Mouse (Mus musculus): ENCODE measurements at regions not wholly inside any gene's neighbourhood (a gene's known extent, or its start where the extent isn't known, plus 50 kb on each side); places are given as distances from the start of the nearest gene placed in this dataset.

DNA sequence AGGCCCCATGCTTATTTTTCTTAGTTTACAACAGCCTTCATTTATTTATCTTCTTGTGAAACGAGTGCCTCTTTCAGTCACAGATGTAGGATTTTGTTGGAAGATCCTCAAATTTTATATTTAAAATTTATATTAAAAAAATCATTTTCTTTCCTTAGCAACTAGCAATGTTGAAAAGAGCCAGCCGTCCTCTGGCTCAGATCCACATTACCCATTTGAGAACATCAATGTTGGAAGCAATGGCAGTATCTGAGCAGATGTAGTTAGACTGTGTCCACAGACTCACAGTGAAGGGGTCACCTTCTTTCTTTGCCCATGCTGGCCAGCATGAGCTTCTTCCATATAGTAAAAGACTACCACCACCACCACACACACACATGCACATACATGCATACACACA lies 2681.4 kb upstream of the Gm7489 start:
- Histone ChIP-seq H3K4me3 (ENCODE audit: control insufficient read depth, low read depth, low read length) (no peak overlapping the region), H3K36me3 (ENCODE audit: control insufficient read depth, insufficient read depth, low read length) (no peaks in the 10 kb centered on the region), H3K27ac (ENCODE audit: control insufficient read depth, insufficient read depth, low read depth, low read length) (no peak overlapping the region), H3K4me1 (ENCODE audit: control insufficient read depth, insufficient read depth, low read length) (no peaks in the 10 kb centered on the region), H3K27me3 (ENCODE audit: control insufficient read depth, insufficient read depth, low read length) (no peaks in the 10 kb centered on the region)
- TF ChIP-seq POLR2A (IDR thresholded peaks at IDR 0.05; ENCODE audit: control insufficient read depth, low read depth, low read length) (no peak), CTCF (IDR thresholded peaks at IDR 0.05; ENCODE audit: control insufficient read depth, insufficient read depth, insufficient replicate concordance, low read depth, low read length) (no peak)

- no peaks in the 10 kb centered on the region for H3K27me3 ChIP-seq (ENCODE audit: control insufficient read depth, insufficient read depth, low read length)
- TF ChIP-seq CTCF (IDR thresholded peaks at IDR 0.05; ENCODE audit: control insufficient read depth, insufficient read depth, insufficient replicate concordance, low read depth, low read length) (no peak), POLR2A (IDR thresholded peaks at IDR 0.05; ENCODE audit: control insufficient read depth, low read depth, low read length) (no peak)
- H3K4me3 ChIP-seq (ENCODE audit: control insufficient read depth, low read depth, low read length): no peak overlapping the region
- no peaks in the 10 kb centered on the region for H3K4me1 ChIP-seq (ENCODE audit: control insufficient read depth, insufficient read depth, low read length)
- H3K36me3 ChIP-seq (ENCODE audit: control insufficient read depth, insufficient read depth, low read length): no peaks in the 10 kb centered on the region
- H3K27ac ChIP-seq (ENCODE audit: control insufficient read depth, insufficient read depth, low read depth, low read length): no peak overlapping the region
These were observed 2678.7 kb upstream of the Gm7489 start for GRCm38 (mm10) chr15:51206050-51206449.

- H3K27ac ChIP-seq (ENCODE audit: control insufficient read depth, insufficient read depth, low read depth, low read length): no peak overlapping the region
- no peaks in the 10 kb centered on the region for H3K4me1 ChIP-seq (ENCODE audit: control insufficient read depth, insufficient read depth, low read length)
- no peak overlapping the region for H3K4me3 ChIP-seq (ENCODE audit: control insufficient read depth, low read depth, low read length)
- TF ChIP-seq CTCF (IDR thresholded peaks at IDR 0.05; ENCODE audit: control insufficient read depth, insufficient read depth, insufficient replicate concordance, low read depth, low read length) (no peak), POLR2A (IDR thresholded peaks at IDR 0.05; ENCODE audit: control insufficient read depth, low read depth, low read length) (no peak)
- H3K36me3 ChIP-seq (ENCODE audit: control insufficient read depth, insufficient read depth, low read length): no peaks in the 10 kb centered on the region
- H3K27me3 ChIP-seq (ENCODE audit: control insufficient read depth, insufficient read depth, low read length): no peaks in the 10 kb centered on the region
These were observed 2677.9 kb upstream of the Gm7489 start for GRCm38 (mm10) chr15:51206773-51207172.

GRCm38 (mm10) chr15:51234873-51235272 lies 2649.8 kb upstream of the Gm7489 start:
- H3K4me3 ChIP-seq (ENCODE audit: control insufficient read depth, low read depth, low read length): no peak overlapping the region
- no peaks in the 10 kb centered on the region for H3K36me3 ChIP-seq (ENCODE audit: control insufficient read depth, insufficient read depth, low read length)
- no peaks in the 10 kb centered on the region for H3K27me3 ChIP-seq (ENCODE audit: control insufficient read depth, insufficient read depth, low read length)
- H3K27ac ChIP-seq (ENCODE audit: control insufficient read depth, insufficient read depth, low read depth, low read length): no peak overlapping the region
- TF ChIP-seq POLR2A (IDR thresholded peaks at IDR 0.05; ENCODE audit: control insufficient read depth, low read depth, low read length): no peak
- no peak for TF ChIP-seq CTCF (IDR thresholded peaks at IDR 0.05; ENCODE audit: control insufficient read depth, insufficient read depth, insufficient replicate concordance, low read depth, low read length)
- no peaks in the 10 kb centered on the region for H3K4me1 ChIP-seq (ENCODE audit: control insufficient read depth, insufficient read depth, low read length)

DNA sequence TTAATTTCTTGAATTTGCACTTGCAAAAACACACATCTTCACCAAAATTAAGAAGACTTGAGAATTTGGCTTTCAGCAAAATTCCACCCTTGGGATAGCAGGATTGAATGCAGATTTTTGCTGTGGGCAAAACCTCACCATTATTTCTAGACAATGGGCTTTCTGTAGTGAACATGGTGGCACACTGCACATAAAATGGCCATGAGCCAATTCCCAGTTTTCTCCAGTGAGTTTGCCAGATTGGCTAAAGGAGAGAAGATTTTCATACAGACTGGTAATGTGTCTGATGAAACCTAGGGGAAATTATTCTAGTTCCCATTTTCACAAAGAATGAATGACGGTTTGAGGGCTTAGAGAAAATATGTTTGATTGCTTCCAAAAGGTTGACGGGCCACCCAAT lies 2640.1 kb upstream of the Gm7489 start:
- no peaks in the 10 kb centered on the region for H3K36me3 ChIP-seq (ENCODE audit: control insufficient read depth, insufficient read depth, low read length)

DNA sequence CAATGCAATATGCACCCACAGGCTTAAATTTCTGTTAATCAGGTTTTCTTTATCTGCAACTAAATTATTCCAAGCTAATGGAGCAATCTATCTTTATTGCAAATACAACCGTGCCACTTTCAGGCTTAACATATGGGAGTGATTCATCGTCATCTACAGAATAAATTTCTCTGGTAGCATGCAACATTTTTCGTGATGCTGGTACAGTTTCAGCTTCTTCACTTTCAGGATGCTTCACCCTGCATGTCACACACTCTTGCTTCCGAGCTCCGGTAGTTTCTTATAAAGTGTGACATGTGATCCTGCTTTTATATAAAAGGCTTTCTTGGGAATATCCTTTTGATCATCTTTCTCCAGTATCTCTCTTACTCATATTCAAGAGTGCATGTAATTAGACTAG lies 2637.4 kb upstream of the Gm7489 start:
- Histone ChIP-seq H3K4me1 (ENCODE audit: control insufficient read depth, insufficient read depth, low read length) (no peaks in the 10 kb centered on the region), H3K27ac (ENCODE audit: control insufficient read depth, insufficient read depth, low read depth, low read length) (no peak overlapping the region), H3K27me3 (ENCODE audit: control insufficient read depth, insufficient read depth, low read length) (no peaks in the 10 kb centered on the region), H3K36me3 (ENCODE audit: control insufficient read depth, insufficient read depth, low read length) (no peaks in the 10 kb centered on the region), H3K4me3 (ENCODE audit: control insufficient read depth, low read depth, low read length) (no peak overlapping the region)
- TF ChIP-seq CTCF (IDR thresholded peaks at IDR 0.05; ENCODE audit: control insufficient read depth, insufficient read depth, insufficient replicate concordance, low read depth, low read length) (no peak), POLR2A (IDR thresholded peaks at IDR 0.05; ENCODE audit: control insufficient read depth, low read depth, low read length) (no peak)

More for the DNA sequence above, 2640.1 kb upstream of the Gm7489 start:
- TF ChIP-seq POLR2A (IDR thresholded peaks at IDR 0.05; ENCODE audit: control insufficient read depth, low read depth, low read length) (no peak), CTCF (IDR thresholded peaks at IDR 0.05; ENCODE audit: control insufficient read depth, insufficient read depth, insufficient replicate concordance, low read depth, low read length) (no peak)
- no peak overlapping the region for H3K27ac ChIP-seq (ENCODE audit: control insufficient read depth, insufficient read depth, low read depth, low read length)
- no peaks in the 10 kb centered on the region for H3K27me3 ChIP-seq (ENCODE audit: control insufficient read depth, insufficient read depth, low read length)
- no peaks in the 10 kb centered on the region for H3K4me1 ChIP-seq (ENCODE audit: control insufficient read depth, insufficient read depth, low read length)
- no peak overlapping the region for H3K4me3 ChIP-seq (ENCODE audit: control insufficient read depth, low read depth, low read length)

- Histone ChIP-seq H3K4me3 (ENCODE audit: control insufficient read depth, low read depth, low read length) (no peak overlapping the region), H3K27me3 (ENCODE audit: control insufficient read depth, insufficient read depth, low read length) (no peaks in the 10 kb centered on the region), H3K4me1 (ENCODE audit: control insufficient read depth, insufficient read depth, low read length) (no peaks in the 10 kb centered on the region), H3K27ac (ENCODE audit: control insufficient read depth, insufficient read depth, low read depth, low read length) (no peak overlapping the region), H3K36me3 (ENCODE audit: control insufficient read depth, insufficient read depth, low read length) (no peaks in the 10 kb centered on the region)
- TF ChIP-seq CTCF (IDR thresholded peaks at IDR 0.05; ENCODE audit: control insufficient read depth, insufficient read depth, insufficient replicate concordance, low read depth, low read length) (no peak), POLR2A (IDR thresholded peaks at IDR 0.05; ENCODE audit: control insufficient read depth, low read depth, low read length) (no peak)
These were observed 2636.5 kb upstream of the Gm7489 start for GRCm38 (mm10) chr15:51248034-51248788.

- no peak for TF ChIP-seq POLR2A (IDR thresholded peaks at IDR 0.05; ENCODE audit: control insufficient read depth, low read depth, low read length)
- no peak for TF ChIP-seq CTCF (IDR thresholded peaks at IDR 0.05; ENCODE audit: control insufficient read depth, insufficient read depth, insufficient replicate concordance, low read depth, low read length)
- Histone ChIP-seq H3K4me3 (ENCODE audit: control insufficient read depth, low read depth, low read length) (no peak overlapping the region), H3K27ac (ENCODE audit: control insufficient read depth, insufficient read depth, low read depth, low read length) (no peak overlapping the region), H3K27me3 (ENCODE audit: control insufficient read depth, insufficient read depth, low read length) (no peaks in the 10 kb centered on the region), H3K36me3 (ENCODE audit: control insufficient read depth, insufficient read depth, low read length) (no peaks in the 10 kb centered on the region), H3K4me1 (ENCODE audit: control insufficient read depth, insufficient read depth, low read length) (no peaks in the 10 kb centered on the region)
These were observed 2636.0 kb upstream of the Gm7489 start for GRCm38 (mm10) chr15:51248789-51249040.

Data from testis, adult 2 months (tissue).